Mouse (Mus musculus) telencephalon, adult 2 months (tissue): ENCODE measurements around the gene Zswim5.

ENCODE experiments used
- DNase-seq: peaks from one replicate; pipeline ENCODE4 v3.0.0-alpha.2; 2011; ENCODE audit warnings: low read depth, low spot score

Gene Zswim5

DNA sequence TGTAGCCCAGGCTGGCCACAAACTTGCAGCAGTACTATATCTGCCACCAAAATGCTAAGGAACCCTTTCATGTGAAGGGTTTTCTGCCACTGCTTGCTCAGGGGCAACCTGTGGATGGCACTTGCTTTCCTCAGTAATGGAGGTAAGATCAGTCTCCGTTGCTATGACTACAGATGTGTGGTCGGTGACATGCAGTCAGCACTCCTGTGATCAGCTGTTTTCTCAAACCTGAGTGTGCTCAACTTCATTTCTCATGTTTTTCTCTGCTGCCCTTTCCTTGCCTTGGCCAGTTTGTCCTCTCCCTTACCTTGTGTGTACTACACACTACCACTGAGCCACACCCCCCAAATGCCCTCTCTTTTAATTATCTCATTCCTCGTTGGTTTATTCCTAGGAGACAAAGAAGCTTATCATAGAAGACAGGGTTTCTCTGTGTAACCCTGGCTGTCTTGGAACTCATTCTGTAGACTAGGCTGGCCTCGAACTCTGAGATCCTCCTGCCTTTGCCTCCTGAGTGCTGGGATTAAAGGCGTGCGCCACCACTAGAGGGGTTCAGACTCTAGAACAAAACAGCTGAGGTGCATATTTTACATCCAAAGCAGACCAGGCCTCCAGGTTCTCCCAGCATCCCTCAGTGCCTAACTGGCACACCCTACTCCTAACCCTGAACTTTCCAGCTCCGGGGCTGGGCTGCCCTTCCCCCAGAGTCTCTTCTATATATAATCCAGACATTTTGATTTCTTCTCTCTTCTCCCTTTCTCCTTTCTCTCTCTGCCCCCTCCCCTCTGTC lies 128.6 kb downstream of the Zswim5 start:
- no peak for DNase-seq

DNA sequence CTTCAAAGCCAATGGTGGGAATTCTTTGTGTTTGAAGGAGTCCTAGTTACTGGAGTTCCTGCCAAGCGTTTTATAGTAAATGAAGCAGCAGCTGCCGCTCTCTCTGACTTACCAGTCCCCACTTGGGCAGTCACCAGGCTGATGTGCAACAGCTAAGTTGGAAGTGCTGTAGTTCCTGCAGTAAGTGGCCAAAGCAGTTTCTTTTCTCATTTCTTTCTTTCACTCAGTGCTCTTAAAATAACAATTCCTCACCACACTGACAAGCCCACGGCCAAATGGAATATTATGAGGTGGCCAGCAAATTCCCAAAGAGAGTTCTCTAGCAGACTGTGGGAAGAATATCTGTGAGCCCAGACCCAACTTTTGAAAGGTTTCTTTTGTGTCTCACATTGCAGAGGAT lies 129.9 kb downstream of the Zswim5 start:
- DNase-seq = no peak

DNA sequence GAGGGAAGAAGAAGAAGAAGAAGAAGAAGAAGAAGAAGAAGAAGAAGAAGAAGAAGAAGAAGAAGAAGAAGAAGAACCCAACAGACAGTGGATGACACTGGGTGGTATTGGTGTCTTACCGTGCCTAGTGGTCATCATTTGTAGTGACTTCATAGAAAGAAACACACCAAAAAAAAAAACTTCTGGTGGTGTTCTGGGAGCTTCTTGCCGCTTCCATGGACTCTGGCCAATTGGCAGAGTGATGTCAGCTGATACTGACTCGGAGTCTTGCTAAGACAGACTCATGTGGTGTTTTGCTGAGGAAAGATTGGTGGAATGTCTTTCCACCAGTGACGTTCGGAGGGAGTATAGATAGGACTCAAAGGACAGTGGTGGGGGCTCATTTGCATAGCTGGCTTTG lies 133.1 kb downstream of the Zswim5 start:
- DNase-seq = no peak

DNA sequence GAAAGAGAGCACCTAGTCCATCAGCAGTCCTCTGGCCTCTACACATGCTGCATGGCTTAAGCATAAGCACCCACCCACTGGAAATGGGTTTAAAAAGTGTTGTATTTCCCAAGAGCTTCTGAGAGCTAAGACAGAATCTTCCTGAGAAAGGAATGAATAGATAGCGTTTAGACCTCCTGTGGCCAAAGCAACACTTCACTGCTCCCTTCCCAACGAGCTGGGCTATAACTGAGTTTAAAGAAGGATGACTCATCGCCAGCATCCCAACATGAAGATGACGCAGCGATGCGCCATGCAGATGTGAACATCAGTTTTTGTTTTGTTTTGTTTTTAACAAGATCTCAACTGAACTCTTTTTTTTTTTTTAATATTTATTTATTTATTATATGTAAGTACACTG lies 136.4 kb downstream of the Zswim5 start:
- DNase-seq = no peak

DNA sequence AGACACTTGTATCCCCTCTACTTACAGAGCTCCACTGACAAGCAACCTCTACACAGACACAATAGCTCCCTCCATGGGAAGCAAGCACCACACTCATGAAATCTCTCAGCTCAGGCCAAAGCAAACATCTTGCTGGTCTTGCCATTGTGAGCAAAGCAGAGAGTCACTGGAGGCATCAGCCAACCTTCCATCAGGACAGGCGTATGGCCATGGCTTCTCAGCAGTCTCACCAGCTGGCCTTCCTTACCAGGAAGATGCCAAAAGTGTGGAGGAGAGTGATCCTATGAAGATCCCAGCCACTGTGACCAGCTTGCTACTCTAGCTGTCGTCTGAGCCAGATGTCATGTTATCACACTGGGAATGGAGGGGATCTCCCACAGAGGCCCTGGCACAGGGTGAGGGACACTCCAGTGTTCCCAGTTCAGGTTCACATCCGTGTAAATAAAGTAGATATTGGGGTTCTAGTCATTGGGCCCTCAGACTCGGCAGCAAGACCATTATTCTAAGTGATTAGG lies 137.8 kb downstream of the Zswim5 start:
- no peak for DNase-seq

DNA sequence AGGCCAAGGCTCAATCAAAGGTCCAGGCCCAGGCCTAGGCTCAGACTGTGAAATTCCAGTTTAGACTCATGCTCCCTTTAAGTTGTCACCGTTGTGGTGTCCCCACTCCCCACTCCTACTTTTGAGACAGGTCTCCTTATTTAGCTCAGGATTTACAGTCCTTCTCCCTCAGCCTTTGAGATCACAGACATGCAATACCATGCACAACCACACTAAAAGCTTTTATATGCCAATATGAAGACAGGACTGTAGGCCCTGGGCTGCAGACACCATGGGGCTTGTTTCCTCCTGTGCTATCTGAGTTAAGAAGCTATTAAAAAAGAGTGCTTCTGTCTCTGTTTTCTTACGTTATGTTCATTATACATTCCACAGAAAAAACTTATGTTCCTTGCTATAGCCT lies 140.6 kb downstream of the Zswim5 start:
- no peak for DNase-seq

DNA sequence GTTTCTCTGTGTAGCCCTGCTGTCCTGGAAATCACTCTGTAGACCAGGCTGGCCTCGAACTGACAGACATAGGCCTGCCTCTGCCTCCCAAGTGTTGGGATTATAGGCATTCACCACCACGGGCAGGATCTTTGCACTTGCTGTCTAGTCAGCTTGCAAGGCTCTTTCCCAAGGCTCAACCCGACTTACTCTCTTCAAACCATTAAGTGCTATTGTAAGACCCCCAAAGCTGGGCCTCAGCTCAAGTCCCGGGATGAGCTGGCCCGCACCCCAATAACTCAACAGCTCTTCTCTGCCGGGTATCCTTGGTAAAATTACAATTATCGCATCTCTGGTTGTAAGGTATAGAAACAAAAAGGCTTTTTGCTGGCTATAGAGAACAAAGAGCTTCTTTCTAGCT lies 141.2 kb downstream of the Zswim5 start:
- DNase-seq = no peak

DNA sequence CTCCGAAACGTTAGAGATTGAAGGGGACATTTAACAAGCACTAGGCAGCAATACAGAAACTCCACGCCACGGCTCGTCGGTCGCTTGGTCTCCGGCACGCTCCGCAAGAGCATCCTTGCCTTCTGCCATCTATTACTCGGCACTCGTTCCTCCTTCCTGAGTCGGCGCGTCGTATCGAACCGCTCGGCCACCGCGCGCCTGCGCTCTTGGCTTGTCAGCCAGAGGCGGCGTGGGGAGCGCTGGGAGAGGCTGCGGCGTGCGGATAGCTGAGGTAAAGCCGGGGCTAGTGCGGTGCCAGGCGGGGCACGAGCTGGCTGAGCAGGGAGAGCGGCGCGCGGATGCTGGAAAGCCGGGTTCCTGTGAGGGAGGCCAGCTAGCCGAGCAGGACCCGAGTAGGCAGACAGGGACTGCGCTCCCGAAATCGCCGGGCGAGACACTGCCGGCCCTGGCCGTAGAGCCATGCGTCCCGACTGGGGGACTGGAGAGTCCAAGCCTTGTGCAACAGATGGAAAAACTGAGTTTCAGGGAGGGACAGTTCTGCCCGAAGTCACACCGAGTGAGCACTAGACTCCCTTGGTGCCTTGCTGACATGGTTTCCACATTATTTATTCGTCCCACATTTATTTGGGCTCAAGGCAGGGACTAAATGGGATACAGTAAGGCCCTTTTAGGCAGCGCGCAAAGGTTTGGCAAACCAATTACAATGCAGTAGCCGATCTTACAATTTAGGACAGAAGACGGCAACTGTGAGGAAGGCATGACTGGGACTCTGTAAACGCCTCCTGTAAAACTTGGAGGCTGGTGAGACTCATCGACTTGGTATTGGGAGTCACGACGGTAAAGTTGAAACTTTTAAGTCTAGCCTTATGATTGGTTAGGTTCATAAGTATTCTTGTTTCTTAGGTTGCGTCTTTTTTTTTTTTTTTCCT lies 142.3 kb downstream of the Zswim5 start, which contains the start of gene Eif2b3:
Gene Eif2b3 (plus strand): TSS at position 197 of the 929 bp plus-strand sequence.
- peak; percentile 90 for DNase-seq

DNA sequence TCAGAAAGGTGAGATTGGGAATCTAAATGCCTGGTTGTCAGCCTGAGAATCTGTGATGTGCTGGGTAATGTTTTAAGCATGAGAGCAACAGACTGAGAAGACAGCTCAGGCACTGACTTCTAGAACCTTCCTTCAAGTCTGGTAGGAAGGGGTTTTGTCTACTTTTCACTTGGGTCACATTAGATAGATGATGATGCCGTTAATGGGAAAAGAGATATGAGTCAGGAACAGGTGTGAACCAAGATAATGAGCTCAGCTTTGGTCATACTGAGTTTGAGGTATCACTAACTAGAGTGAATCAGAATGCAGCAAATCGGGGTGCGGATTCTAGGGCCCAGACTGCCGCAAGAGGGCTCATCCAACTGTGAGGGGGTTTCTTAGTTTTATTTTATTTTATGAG lies 146.3 kb downstream of the Zswim5 start:
- DNase-seq = no peak

DNA sequence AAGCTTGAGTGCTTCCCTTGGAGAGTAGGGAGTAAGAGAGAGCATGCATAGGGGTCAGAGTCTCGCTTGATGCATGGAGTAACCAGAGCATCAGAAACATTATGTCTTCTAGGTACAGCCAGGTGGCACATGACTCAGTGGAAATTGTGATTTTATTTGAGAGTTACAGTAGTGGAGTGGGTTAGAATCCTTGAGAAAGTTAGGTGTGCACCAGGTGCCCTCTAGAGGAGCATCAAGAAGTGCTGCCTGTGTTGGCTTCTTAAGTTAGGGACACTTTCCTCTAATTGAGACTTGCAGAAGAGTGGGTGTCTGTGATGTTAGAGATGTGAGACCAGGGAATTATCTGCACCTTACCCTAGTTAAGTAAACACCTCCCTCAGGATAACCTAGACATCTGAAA lies 153.9 kb downstream of the Zswim5 start:
- DNase-seq = no peak
